Mouse (Mus musculus) lung, embryonic 14.5 days (tissue): ENCODE results near the gene Abca3. TPM values are rescaled to one million over a fixed set of nuclear protein-coding genes. Genes with fewer than 3 reads are reported as not detected.

Experiments used
- ATAC-seq: fragments of 200-750 bp; cut with Nextera tagmentation; 2 replicates; pipeline ENCODE4 v1.8.0; 2017; ENCODE audit warnings: mild to moderate bottlenecking, moderate TSS enrichment, moderate library complexity; ENCODE audit not compliant: insufficient read depth
- DNase-seq: peaks from one replicate; pipeline ENCODE4 v3.0.0-alpha.2; 2015
- H3K27ac ChIP-seq: fragments of 300-500 bp; sonication (generic); 2 replicates; pipeline ENCODE4 v1.5.1; 2014; ENCODE audit warnings: low read depth, mild to moderate bottlenecking, moderate library complexity
- H3K27me3 ChIP-seq: fragments of 300-500 bp; sonication (generic); 2 replicates; pipeline ENCODE4 v1.6.1; 2014; ENCODE audit warnings: low read length, control low read depth; ENCODE audit not compliant: insufficient read depth
- H3K36me3 ChIP-seq: fragments of 300-500 bp; sonication (generic); 2 replicates; pipeline ENCODE4 v1.6.1; 2014; ENCODE audit warnings: control low read depth; ENCODE audit not compliant: insufficient read depth
- H3K4me1 ChIP-seq: fragments of 300-500 bp; sonication (generic); 2 replicates; pipeline ENCODE4 v1.6.1; 2014; ENCODE audit warnings: antibody characterized with exemption, control low read depth; ENCODE audit not compliant: insufficient read depth
- H3K4me2 ChIP-seq: fragments of 300-500 bp; sonication (generic); 2 replicates; pipeline ENCODE4 v1.6.1; 2014; ENCODE audit warnings: mild to moderate bottlenecking
- H3K4me3 ChIP-seq: fragments of 300-500 bp; sonication (generic); 2 replicates; pipeline ENCODE4 v1.5.1; 2014; ENCODE audit warnings: low read depth, low read length
- H3K9ac ChIP-seq: fragments of 300-500 bp; sonication (generic); 2 replicates; pipeline ENCODE4 v1.6.1; 2014
- H3K9me3 ChIP-seq: fragments of 300-500 bp; sonication (generic); 2 replicates; pipeline ENCODE4 v1.6.1; 2016; ENCODE audit warnings: low read depth, low read length, control low read depth
- CTCF ChIP-seq: IDR thresholded peaks from 2 replicates; pipeline ENCODE4 v1.5.1; 2016; ENCODE audit warnings: antibody characterized with exemption, low read depth
- WGBS: fragments of 180-500 bp; shearing (Covaris S2); extraction: QIAGEN DNeasy Blood & Tissue Kit; methylation state at CpG from one replicate; pipeline ENCODE4 v1.1.7; 2014; 5-methylcytosine and 5-hydroxymethylcytosine counted together
- polyA plus RNA-seq: library from polyadenylated mRNA; unstranded; fragments of >200 nt; fragmentation: Nextera tagmentation; extraction: Ambion mirVana; gene quantifications from 2 replicates; pipeline ENCODE4 v1.2.1, GENCODE M21; 2014

Gene Abca3
- polyA plus RNA-seq, 1 experiment from 2014 or later: 16.2 TPM

GRCm38 (mm10) chr17:24359903-24360302 is 8.2 kb downstream of the Abca3 start:
- H3K9ac ChIP-seq: no peak overlapping the region
- no peak overlapping the region for H3K4me3 ChIP-seq
- DNase-seq: peak; percentile 56
- no peaks in the 10 kb centered on the region for H3K9me3 ChIP-seq
- H3K36me3 ChIP-seq: no peaks in the 10 kb centered on the region
- no peak for TF ChIP-seq CTCF
- ATAC-seq: peak; percentile 47
- WGBS: 41% methylated on average over 2 of the region's 2 CpGs
- H3K27ac ChIP-seq: 0 out of 2 replicates have a peak overlapping the region, but pooled peaks have one; percentile 15
- H3K4me1 ChIP-seq: 0 out of 2 replicates have a peak, but pooled peaks cover 4% of the 10 kb centered on the region
- no peaks in the 10 kb centered on the region for H3K27me3 ChIP-seq
- no peak overlapping the region for H3K4me2 ChIP-seq

DNA sequence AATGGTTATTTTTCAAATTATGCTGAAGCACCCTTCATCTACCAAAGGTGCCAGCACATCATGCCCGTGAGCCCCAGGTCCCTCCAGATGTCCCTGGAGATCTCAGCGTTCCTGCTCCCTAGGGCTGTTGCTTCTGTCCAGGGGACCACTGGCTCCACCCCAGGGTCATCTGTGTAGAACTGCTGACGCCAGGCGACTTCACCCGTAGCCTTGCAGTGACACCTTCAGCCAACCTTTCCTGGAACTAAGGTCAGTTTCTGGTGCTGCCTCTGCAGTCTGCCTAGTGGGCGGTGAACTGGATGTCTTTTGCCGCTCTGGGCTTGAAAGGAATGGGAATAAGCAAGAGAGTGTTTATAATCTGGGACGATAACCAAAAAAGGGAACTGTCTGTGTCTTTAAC is 9.1 kb downstream of the Abca3 start:
- Histone ChIP-seq H3K27ac (peak overlapping the region; percentile 24; the same call in 1 of the 2 replicates), H3K4me3 (no peak overlapping the region), H3K4me2 (no peak overlapping the region), H3K36me3 (no peaks in the 10 kb centered on the region), H3K27me3 (no peaks in the 10 kb centered on the region), H3K9ac (no peak overlapping the region), H3K9me3 (no peaks in the 10 kb centered on the region), H3K4me1 (0 out of 2 replicates have a peak, but pooled peaks cover 4% of the 10 kb centered on the region)
- TF ChIP-seq CTCF: no peak
- 69% methylated on average over 8 of the region's 8 CpGs for WGBS
- DNase-seq (no peak), ATAC-seq (no peak)

- TF ChIP-seq CTCF: no peak
- no peak overlapping the region for H3K9ac ChIP-seq
- no peak for DNase-seq
- H3K27ac ChIP-seq: no peak overlapping the region
- no peak for ATAC-seq
- no peak overlapping the region for H3K4me3 ChIP-seq
- no peaks in the 10 kb centered on the region for H3K27me3 ChIP-seq
- 64% methylated on average over 5 of the region's 5 CpGs for WGBS
- no peaks in the 10 kb centered on the region for H3K9me3 ChIP-seq
- no peak overlapping the region for H3K4me2 ChIP-seq
- H3K4me1 ChIP-seq: 0 out of 2 replicates have a peak, but pooled peaks cover 4% of the 10 kb centered on the region
- no peaks in the 10 kb centered on the region for H3K36me3 ChIP-seq
These were observed 9.5 kb downstream of the Abca3 start for GRCm38 (mm10) chr17:24361291-24361690.

DNA sequence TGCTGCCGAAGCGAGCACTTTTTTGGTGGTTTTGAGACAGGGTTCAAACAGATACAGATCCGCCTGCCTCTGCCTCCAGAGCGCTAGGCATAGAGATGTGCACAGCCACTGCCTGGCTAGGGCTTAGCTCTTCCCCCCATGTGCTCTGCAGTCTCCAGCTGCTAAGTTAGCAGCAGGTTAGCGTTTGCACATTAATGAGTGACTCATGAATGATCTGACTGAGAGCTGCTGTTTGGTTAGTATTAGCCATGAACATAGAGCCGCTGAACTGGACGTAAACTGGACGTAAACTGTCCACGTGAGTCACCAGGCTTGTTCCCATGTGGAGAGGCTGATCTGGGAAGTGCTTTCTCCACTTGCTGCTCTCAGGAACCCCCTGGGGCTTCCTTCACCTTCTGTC is 10.8 kb downstream of the Abca3 start:
- H3K36me3 ChIP-seq: peaks cover 5% of the 10 kb centered on the region; the same call in 1 of the 2 replicates
- H3K4me1 ChIP-seq: 0 out of 2 replicates have a peak, but pooled peaks cover 4% of the 10 kb centered on the region
- H3K27me3 ChIP-seq: no peaks in the 10 kb centered on the region
- no peaks in the 10 kb centered on the region for H3K9me3 ChIP-seq
- H3K4me2 ChIP-seq: no peak overlapping the region
- 56% methylated on average over 9 of the region's 9 CpGs for WGBS
- no peak overlapping the region for H3K4me3 ChIP-seq
- DNase-seq: peak; percentile 20
- no peak overlapping the region for H3K9ac ChIP-seq
- no peak for ATAC-seq
- no peak overlapping the region for H3K27ac ChIP-seq
- TF ChIP-seq CTCF: no peak

DNA sequence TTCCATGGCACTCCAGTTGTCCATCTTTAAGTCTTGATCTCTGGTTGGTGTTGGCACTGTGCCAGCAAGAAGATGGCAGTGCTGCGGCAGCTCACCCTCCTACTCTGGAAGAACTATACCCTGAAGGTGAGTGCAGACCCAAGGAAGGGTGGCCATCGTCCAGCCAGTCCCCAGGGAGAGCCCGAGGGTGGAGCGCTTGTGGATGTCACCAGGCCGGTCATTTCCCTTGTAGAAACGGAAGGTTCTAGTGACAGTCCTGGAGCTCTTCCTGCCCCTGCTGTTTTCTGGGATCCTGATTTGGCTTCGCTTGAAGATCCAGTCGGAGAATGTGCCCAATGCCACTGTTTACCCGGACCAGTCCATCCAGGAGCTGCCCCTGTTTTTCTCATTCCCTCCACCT is 12.7 kb downstream of the Abca3 start:
- Histone ChIP-seq H3K36me3 (peaks cover 5% of the 10 kb centered on the region; the same call in 1 of the 2 replicates), H3K9me3 (no peaks in the 10 kb centered on the region), H3K4me1 (0 out of 2 replicates have a peak, but pooled peaks cover 4% of the 10 kb centered on the region), H3K27me3 (no peaks in the 10 kb centered on the region), H3K4me3 (no peak overlapping the region), H3K9ac (no peak overlapping the region), H3K4me2 (no peak overlapping the region), H3K27ac (no peak overlapping the region)
- DNase-seq (no peak), ATAC-seq (no peak)
- whole genome bisulfite sequencing: 79% methylated on average over 9 of the region's 9 CpGs
- TF ChIP-seq CTCF: no peak

- WGBS: 41% methylated on average over 13 of the region's 13 CpGs
These were observed 14.1 kb downstream of the Abca3 start for GRCm38 (mm10) chr17:24365863-24366262.

DNA sequence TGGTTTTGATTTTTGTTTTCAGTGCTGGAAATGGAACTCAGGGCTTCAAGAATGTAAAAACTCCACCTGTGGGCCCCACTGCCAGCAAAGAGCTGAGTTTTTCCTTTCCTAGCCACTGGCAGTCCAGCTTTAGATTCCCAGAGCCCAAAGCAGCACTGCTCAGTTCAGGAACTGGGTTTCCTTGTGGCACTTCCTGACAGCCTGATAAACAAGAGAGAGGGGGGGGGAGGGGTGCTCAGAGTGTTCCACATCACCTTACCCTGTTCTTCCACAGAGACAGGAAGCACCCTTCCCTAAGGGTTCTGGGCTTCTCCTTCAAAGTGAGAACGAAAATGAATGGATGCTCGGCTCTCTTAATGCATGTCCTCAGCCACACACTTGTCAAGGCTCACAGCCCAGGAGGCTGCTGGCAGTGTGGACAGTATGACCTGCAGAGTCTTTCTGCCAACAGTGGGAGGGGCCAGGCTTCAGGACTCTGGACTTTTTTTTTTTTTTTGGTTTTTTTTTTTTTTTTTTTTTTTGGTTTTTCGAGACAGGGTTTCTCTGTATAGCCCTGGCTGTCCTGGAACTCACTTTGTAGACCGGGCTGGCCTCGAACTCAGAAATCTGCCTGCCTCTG is 23.5 kb downstream of the Abca3 start:
- 61% methylated on average over 4 of the region's 5 CpGs for WGBS
- peak; percentile 35 for DNase-seq

More at GRCm38 (mm10) chr17:24365863-24366262, 14.1 kb downstream of the Abca3 start:
- Histone ChIP-seq H3K4me1 (no peaks in the 10 kb centered on the region), H3K4me2 (no peak overlapping the region), H3K36me3 (peaks cover 5% of the 10 kb centered on the region; the same call in 1 of the 2 replicates), H3K4me3 (no peak overlapping the region), H3K9ac (no peak overlapping the region), H3K27ac (no peak overlapping the region), H3K9me3 (no peaks in the 10 kb centered on the region), H3K27me3 (no peaks in the 10 kb centered on the region)
- peak; percentile 27 for DNase-seq
- ATAC-seq: peak; percentile 31; the same call in 1 of the 2 replicates
- no peak for TF ChIP-seq CTCF

More for the DNA sequence above, 23.5 kb downstream of the Abca3 start:
- no peak overlapping the region for H3K9ac ChIP-seq
- TF ChIP-seq CTCF: no peak
- H3K4me2 ChIP-seq: no peak overlapping the region
- H3K4me3 ChIP-seq: no peak overlapping the region
- H3K27me3 ChIP-seq: no peaks in the 10 kb centered on the region
- no peak overlapping the region for H3K27ac ChIP-seq
- no peaks in the 10 kb centered on the region for H3K9me3 ChIP-seq
- H3K36me3 ChIP-seq: peaks cover 26% of the 10 kb centered on the region; the same call in 1 of the 2 replicates
- H3K4me1 ChIP-seq: no peaks in the 10 kb centered on the region
- peak; percentile 56; the same call in 1 of the 2 replicates for ATAC-seq
